In genomic region chr5:36835933-36836332, GRCm38 (mm10) we compare ENCODE assay signal across 9 mouse cellular contexts. TPM values are rescaled to one million over a fixed set of nuclear protein-coding genes. Genes with fewer than 3 reads are reported as not detected.
DNase-seq lines count a peak whose midpoint lies in the region; ATAC-seq and TF ChIP-seq lines count a peak whose summit lies in the region.
"Had no signal": no experiment of that assay in that cellular context is flagged by ENCODE, and none has a peak within 500 bp of the region (broad histone marks: within the 10 kb centered on the region; RNA-seq: fewer than 3 reads in every experiment).

No protein-coding gene starts in this region.

- peak; percentile 51 for TF ChIP-seq CTCF in C2C12 (IDR thresholded peaks at IDR 0.05; ENCODE audit: control insufficient read depth, insufficient read depth, insufficient read length)
- TF ChIP-seq CTCF in forebrain, postnatal 0 days (IDR thresholded peaks at IDR 0.05; ENCODE audit: low read depth), result peak; percentile 99

- under 1% methylated on average over 6 of the region's 6 CpGs for WGBS in forebrain, postnatal 0 days

- H3K36me3 ChIP-seq in C2C12 (ENCODE audit: control insufficient read depth, insufficient read depth) (no peaks in the 10 kb centered on the region), ES-E14 (ENCODE audit: control insufficient read depth, insufficient read depth, low read length, poor library complexity, severe bottlenecking) (no peaks in the 10 kb centered on the region)
- H3K36me3 ChIP-seq in forebrain, postnatal 0 days (ENCODE audit: insufficient read depth), result no peaks in the 10 kb centered on the region
- H3K36me3 ChIP-seq: limb, embryonic 12.5 days had no signal

- peak; percentile 36 for DNase-seq in ES-E14 (ENCODE audit: low read depth, low spot score)
- peak; percentile 78 for DNase-seq in cerebellum, adult 11-12 months
- DNase-seq in forebrain, postnatal 0 days, result peak; percentile 90
- peak; percentile 74 for DNase-seq in layer of hippocampus, adult 9-10 months (ENCODE audit: low spot score)
- peak; percentile 62 to 78 for DNase-seq in lung, postnatal 4 days
- DNase-seq in right cerebral cortex, adult 18-20 months, result peak; percentile 84
- DNase-seq in urinary bladder, postnatal 36 days (ENCODE audit: low spot score in 2 of 2), result peak; percentile 37 to 53

- H3K4me2 ChIP-seq in forebrain, postnatal 0 days (ENCODE audit: low read depth), result no peak overlapping the region
- H3K4me2 ChIP-seq: limb, embryonic 12.5 days had no signal

- peak; percentile 88 for ATAC-seq in forebrain, postnatal 0 days

- H3K27me3 ChIP-seq in C2C12 (ENCODE audit: control insufficient read depth, insufficient read depth, insufficient read length), result peaks cover 4% of the 10 kb centered on the region
- H3K27me3 ChIP-seq in forebrain, postnatal 0 days (ENCODE audit: insufficient read depth, low read length), result no peaks in the 10 kb centered on the region

- no peaks in the 10 kb centered on the region for H3K9me3 ChIP-seq in ES-E14 (ENCODE audit: control insufficient read depth, insufficient read depth, low read depth, low read length)
- no peaks in the 10 kb centered on the region for H3K9me3 ChIP-seq in forebrain, postnatal 0 days (ENCODE audit: low read length)
- H3K9me3 ChIP-seq: limb, embryonic 12.5 days had no signal

- H3K79me2 ChIP-seq in C2C12 (ENCODE audit: control insufficient read depth, insufficient read depth), result no peaks in the 10 kb centered on the region

- H3K79me3 ChIP-seq in C2C12 (ENCODE audit: low read depth), result no peaks in the 10 kb centered on the region

- in situ Hi-C loops in ES-E14 (cut with MboI; ENCODE audit: low sequenced_read_pairs in 2 of 2, unreplicated experiment in 2 of 2), result no loop called here

- H3K27ac ChIP-seq in ES-E14 (ENCODE audit: insufficient read depth, low read depth, low read length, poor library complexity, severe bottlenecking), result no peak overlapping the region
- H3K27ac ChIP-seq in forebrain, postnatal 0 days (ENCODE audit: low read depth, low read length), result no peak overlapping the region
- H3K27ac ChIP-seq: limb, embryonic 12.5 days had no signal

- H3K9ac ChIP-seq in ES-E14 (ENCODE audit: insufficient read depth, low read depth, low read length, poor library complexity, severe bottlenecking), result no peak overlapping the region
- H3K9ac ChIP-seq in forebrain, postnatal 0 days, result no peak overlapping the region
- H3K9ac ChIP-seq: limb, embryonic 12.5 days had no signal

- no peak overlapping the region for H3ac ChIP-seq in C2C12 (ENCODE audit: control insufficient read depth, insufficient read length, low read depth)

- H3K4me1 ChIP-seq in ES-E14 (ENCODE audit: control insufficient read depth in 2 of 2, insufficient read depth in 2 of 2, low read length in 2 of 2, poor library complexity in 1 of 2), result no peaks in the 10 kb centered on the region
- 0 out of 2 replicates have a peak, but pooled peaks cover under 1% of the 10 kb centered on the region for H3K4me1 ChIP-seq in forebrain, postnatal 0 days (ENCODE audit: insufficient read depth)

- H3K4me3 ChIP-seq in C2C12 (ENCODE audit: insufficient read depth, poor library complexity, severe bottlenecking), result no peak overlapping the region
- no peak overlapping the region for H3K4me3 ChIP-seq in ES-E14 (ENCODE audit: insufficient read depth in 1 of 2, low read depth in 1 of 2, low read length in 2 of 2, poor library complexity in 1 of 2, severe bottlenecking in 1 of 2)
- no peak overlapping the region for H3K4me3 ChIP-seq in forebrain, postnatal 0 days (ENCODE audit: low read depth, low read length)
- H3K4me3 ChIP-seq: limb, embryonic 12.5 days had no signal

TF ChIP-seq in C2C12, 6 proteins besides CTCF, POLR2A, EP300 and RAD21:
- TF ChIP-seq MAX (IDR thresholded peaks at IDR 0.05), result peak; percentile 62
- TF ChIP-seq MYOD1 (IDR thresholded peaks at IDR 0.05; ENCODE audit: control insufficient read depth, insufficient read length, low read depth), result no peak

TF ChIP-seq in ES-E14, 5 proteins besides CTCF, POLR2A, EP300 and RAD21:
- no peak for TF ChIP-seq HCFC1 (IDR thresholded peaks at IDR 0.05; ENCODE audit: borderline replicate concordance, insufficient read depth, low read length)
- no peak for TF ChIP-seq CHD2 (IDR thresholded peaks at IDR 0.05; ENCODE audit: low read depth, low read length)
- peak; percentile 64; the same call in 1 of the 2 replicates for TF ChIP-seq ZC3H11A (IDR thresholded peaks at IDR 0.05; ENCODE audit: borderline replicate concordance, low read depth, low read length)

RNA-seq across cellular contexts. Expression of gene Man2b2, which starts 5.5 kb away (rescaled TPM):
- 4.5 TPM for polyA plus RNA-seq in C2C12 (2012; fragmentation: generic; extraction: Trizol)
- total RNA-seq in ES-E14 (2012; rRNA removed), result 11.6 and 15.1 TPM in 2 replicates
- 10.8 and 13.9 TPM in 2 replicates for total RNA-seq in forebrain, postnatal 0 days (2014; rRNA removed)
- polyA plus RNA-seq in forebrain, postnatal 0 days (2015; fragmentation: Nextera tagmentation; extraction: Ambion mirVana), result 10.3 and 12.7 TPM in 2 replicates

RNA-seq across cellular contexts. Expression of gene Ppp2r2c, which starts 32.4 kb away (rescaled TPM):
- polyA plus RNA-seq in C2C12 (2012; fragmentation: generic; extraction: Trizol), result not detected
- total RNA-seq in ES-E14 (2012; rRNA removed), result 7.3 and 8.1 TPM in 2 replicates
- 171 and 177 TPM in 2 replicates for total RNA-seq in forebrain, postnatal 0 days (2014; rRNA removed)
- 75.5 and 96.1 TPM in 2 replicates for polyA plus RNA-seq in forebrain, postnatal 0 days (2015; fragmentation: Nextera tagmentation; extraction: Ambion mirVana)

RNA-seq across cellular contexts. Expression of gene Mrfap1, which starts 39.4 kb away (rescaled TPM):
- polyA plus RNA-seq in C2C12 (2012; fragmentation: generic; extraction: Trizol), result 347 TPM
- 147 and 238 TPM in 2 replicates for total RNA-seq in ES-E14 (2012; rRNA removed)
- 296 and 353 TPM in 2 replicates for total RNA-seq in forebrain, postnatal 0 days (2014; rRNA removed)
- 477 and 530 TPM in 2 replicates for polyA plus RNA-seq in forebrain, postnatal 0 days (2015; fragmentation: Nextera tagmentation; extraction: Ambion mirVana)

Comparison
In these comparisons a context has a peak if more than half of its experiments do, and no peak if none do; other contexts are left out.
1. DNase-seq: peak in every context shown above with its lines; median percentile 90 in forebrain, postnatal 0 days; 84 in right cerebral cortex, adult 18-20 months; 78 in cerebellum, adult 11-12 months; 74 in layer of hippocampus, adult 9-10 months; 70 in lung, postnatal 4 days; 45 in urinary bladder, postnatal 36 days; 36 in ES-E14.
2. RNA of gene Ppp2r2c, which starts 32.4 kb away (total RNA-seq): 171 to 177 TPM in forebrain, postnatal 0 days; 7.3 to 8.1 TPM in ES-E14; every median in the first group is over 10 times any median in the second.